Mouse (Mus musculus) right cerebral cortex, postnatal 10 days (tissue): Measurements from ENCODE around the gene 1700012B07Rik.

Experiments
- DNase-seq, 2 experiments: peaks; one replicate each; pipeline ENCODE4 v3.0.0; 2021; ENCODE audit warnings: low spot score in 2 of 2

Gene 1700012B07Rik

GRCm38 (mm10) chr11:109851996-109852395 lies 24.1 kb upstream of the 1700012B07Rik start:
- peak in 1 of 2 experiments; percentile 38 for DNase-seq

GRCm38 (mm10) chr11:109846343-109846742 lies 18.5 kb upstream of the 1700012B07Rik start:
- no peak for DNase-seq

- DNase-seq = no peak
These were observed 17.8 kb upstream of the 1700012B07Rik start for GRCm38 (mm10) chr11:109845601-109846000.

- no peak for DNase-seq
These were observed 16.6 kb upstream of the 1700012B07Rik start for GRCm38 (mm10) chr11:109844466-109844865.

GRCm38 (mm10) chr11:109830368-109830767 lies 2.5 kb upstream of the 1700012B07Rik start:
- no peak for DNase-seq

- no peak for DNase-seq
These were observed 5.6 kb downstream of the 1700012B07Rik start for GRCm38 (mm10) chr11:109822280-109822679.

- no peak for DNase-seq
These were observed 10.4 kb downstream of the 1700012B07Rik start for GRCm38 (mm10) chr11:109817405-109817804.

- no peak for DNase-seq
These were observed 10.9 kb downstream of the 1700012B07Rik start for GRCm38 (mm10) chr11:109816911-109817310.

GRCm38 (mm10) chr11:109811721-109812120 lies 16.1 kb downstream of the 1700012B07Rik start:
- no peak for DNase-seq

- DNase-seq = peak; percentile 55 to 61
These were observed 18.5 kb downstream of the 1700012B07Rik start for GRCm38 (mm10) chr11:109809175-109809855.

- no peak for DNase-seq
These were observed 26.3 kb downstream of the 1700012B07Rik start for GRCm38 (mm10) chr11:109801515-109801914.

GRCm38 (mm10) chr11:109797531-109797930 lies 30.3 kb downstream of the 1700012B07Rik start:
- no peak for DNase-seq

GRCm38 (mm10) chr11:109795536-109795935 lies 32.3 kb downstream of the 1700012B07Rik start:
- DNase-seq = no peak

GRCm38 (mm10) chr11:109793578-109793977 lies 34.3 kb downstream of the 1700012B07Rik start:
- peak in 1 of 2 experiments; percentile 42 for DNase-seq

GRCm38 (mm10) chr11:109792401-109792997 lies 35.3 kb downstream of the 1700012B07Rik start:
- no peak for DNase-seq

- DNase-seq = no peak
These were observed 35.9 kb downstream of the 1700012B07Rik start for GRCm38 (mm10) chr11:109791965-109792364.

GRCm38 (mm10) chr11:109790221-109790620 lies 37.6 kb downstream of the 1700012B07Rik start:
- no peak for DNase-seq

- DNase-seq = peak in 1 of 2 experiments; percentile 52
These were observed 42.5 kb downstream of the 1700012B07Rik start for GRCm38 (mm10) chr11:109785392-109785791.

- DNase-seq = no peak
These were observed 56.5 kb downstream of the 1700012B07Rik start for GRCm38 (mm10) chr11:109771381-109771780.

- no peak for DNase-seq
These were observed 57.7 kb downstream of the 1700012B07Rik start for GRCm38 (mm10) chr11:109770185-109770584.

- DNase-seq = no peak
These were observed 58.8 kb downstream of the 1700012B07Rik start for GRCm38 (mm10) chr11:109769091-109769490.

- no peak for DNase-seq
These were observed 67.8 kb downstream of the 1700012B07Rik start for GRCm38 (mm10) chr11:109760063-109760462.

- peak; percentile 32 to 40 for DNase-seq
These were observed 69.1 kb downstream of the 1700012B07Rik start for GRCm38 (mm10) chr11:109758616-109759215.
